Mouse (Mus musculus) left cerebral cortex, adult 18-20 months (tissue): ENCODE results near the gene Cracr2b. TPM values are rescaled to one million over a fixed set of nuclear protein-coding genes. Genes with fewer than 3 reads are reported as not detected.

ENCODE experiments used
- DNase-seq, 2 experiments: peaks; one replicate each; pipeline ENCODE4 v3.0.0; 2021 to 2022; ENCODE audit warnings: low spot score in 2 of 2, mixed read lengths in 1 of 2
- total RNA-seq, 2 experiments: library from RNA; stranded (reverse); gene quantifications; 2 replicates each; pipeline ENCODE4 v1.2.3; 2021

The Cracr2b gene
- total RNA-seq, 2 experiments from 2014 or later = 3.7 to 4.5 TPM

DNA sequence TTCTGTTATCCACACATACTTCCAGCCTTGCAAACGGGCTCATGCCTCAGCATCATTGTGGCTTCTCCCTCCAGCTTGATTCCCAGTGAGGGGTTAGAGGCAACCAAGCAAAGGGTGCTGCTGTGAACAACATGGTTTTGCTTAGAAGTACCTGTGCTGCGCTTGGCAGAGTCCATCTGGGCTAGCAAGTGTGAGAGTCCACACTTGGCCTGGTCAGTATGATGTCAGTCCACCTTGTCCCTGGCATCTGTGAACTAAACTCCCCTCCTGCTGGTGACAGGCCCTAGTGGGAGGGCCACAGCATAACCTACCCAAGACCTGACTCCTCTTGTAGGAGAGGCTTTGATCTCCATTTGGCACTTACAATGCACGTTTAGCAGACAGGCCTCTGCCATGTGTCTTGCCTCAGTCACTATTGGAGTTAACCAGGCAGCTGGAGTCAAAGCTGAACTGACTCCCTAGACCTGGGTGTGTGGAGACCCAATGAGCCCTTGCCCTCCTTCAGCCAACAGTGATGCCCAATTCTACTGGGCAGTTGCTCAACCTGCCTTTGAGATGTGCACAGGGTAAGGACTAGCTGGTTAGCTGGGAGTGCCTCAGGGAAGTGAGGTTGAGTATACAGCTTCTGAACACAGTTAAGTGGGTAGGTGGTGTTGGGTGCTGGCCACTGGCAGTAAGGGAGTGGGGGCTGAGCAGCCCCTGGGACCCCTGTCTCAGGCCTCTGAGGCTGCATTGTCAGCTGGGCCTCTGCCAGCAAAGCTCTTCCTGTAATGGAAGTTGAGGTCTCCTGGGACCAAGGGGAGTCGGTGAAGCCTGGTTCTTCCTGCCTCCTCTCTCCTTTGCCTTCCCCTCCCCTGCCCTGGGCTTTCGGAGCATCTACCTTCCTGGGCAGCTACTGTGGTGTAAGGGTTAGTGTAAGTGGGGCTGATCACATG lies 23.6 kb downstream of the Cracr2b start:
- DNase-seq = no peak

DNA sequence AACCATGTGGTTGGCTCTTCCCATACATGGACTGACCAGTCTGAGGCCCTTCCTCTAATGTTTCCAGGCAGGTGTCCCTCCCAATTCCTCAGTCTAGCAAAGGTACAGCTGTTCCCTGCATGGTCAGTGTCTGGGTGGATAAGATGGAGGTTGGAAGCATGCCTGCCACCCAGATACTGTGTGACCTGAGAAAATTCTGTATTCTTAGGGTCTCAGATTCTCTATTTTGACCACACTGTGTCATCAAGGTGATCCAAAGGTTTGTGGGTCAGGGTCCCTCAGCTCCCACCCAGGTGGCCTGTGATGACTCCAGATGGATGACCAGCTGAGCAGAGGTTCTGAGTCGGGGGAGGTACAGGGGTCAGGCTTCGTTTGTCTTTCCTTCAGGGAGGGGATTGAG lies 24.3 kb downstream of the Cracr2b start:
- no peak for DNase-seq

DNA sequence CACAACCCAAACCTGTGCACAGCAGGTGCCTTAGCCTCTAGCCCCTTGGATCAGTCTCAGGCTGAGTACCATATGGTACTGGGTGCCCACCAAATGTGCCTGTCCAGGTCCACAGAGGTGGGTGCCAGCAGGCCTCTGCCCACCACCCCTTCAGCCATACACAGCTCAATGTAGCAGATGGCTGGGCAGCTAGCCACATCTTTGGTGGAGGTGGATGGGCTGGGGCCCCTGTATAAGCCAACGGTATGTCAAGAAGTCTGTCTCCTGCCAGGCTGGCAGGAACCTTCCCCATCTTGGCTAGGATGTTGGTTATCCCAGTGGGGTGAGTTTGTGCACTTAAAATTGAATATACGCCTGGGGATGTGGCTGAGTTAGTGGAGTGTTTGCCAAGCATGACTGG lies 24.7 kb downstream of the Cracr2b start:
- DNase-seq = no peak

DNA sequence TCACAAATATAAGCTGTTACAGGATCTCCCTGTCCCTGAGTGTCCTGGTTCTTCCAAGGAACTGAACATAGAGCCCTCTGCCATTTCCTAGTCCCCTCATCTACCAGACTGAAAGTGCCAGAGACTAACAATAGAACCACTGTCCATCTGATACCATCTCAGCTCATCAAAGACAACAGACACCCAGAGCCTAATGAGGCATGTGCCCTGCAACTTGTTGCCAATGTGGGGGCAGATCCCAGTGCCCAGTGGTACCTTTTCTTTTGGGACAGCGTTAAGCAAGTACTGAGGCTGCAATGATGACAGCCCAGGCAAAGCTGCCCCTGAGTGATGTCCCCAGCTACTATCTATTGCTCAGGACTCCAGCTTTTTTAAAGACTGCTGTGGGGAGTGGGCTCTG lies 25.3 kb downstream of the Cracr2b start:
- no peak for DNase-seq

DNA sequence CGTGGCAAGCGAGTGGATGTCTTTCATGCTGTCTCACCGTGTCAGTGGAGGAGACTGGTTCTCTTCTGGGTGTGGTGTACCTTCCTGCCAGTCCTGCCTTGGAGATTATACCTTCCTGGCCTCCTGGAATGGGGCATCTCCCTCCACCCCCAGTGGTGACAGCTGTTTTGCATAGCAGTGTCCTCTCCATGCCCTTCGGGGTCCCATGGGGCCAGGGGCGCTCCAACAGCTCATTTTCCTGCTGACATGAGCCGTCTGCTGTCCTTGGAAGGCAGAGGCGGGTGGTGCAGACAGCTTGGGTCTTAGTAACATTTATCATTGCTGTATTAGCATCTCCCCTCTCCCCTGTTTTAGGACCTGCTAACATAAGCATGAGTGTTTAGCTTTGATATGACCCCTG lies 26.2 kb downstream of the Cracr2b start:
- DNase-seq = no peak

DNA sequence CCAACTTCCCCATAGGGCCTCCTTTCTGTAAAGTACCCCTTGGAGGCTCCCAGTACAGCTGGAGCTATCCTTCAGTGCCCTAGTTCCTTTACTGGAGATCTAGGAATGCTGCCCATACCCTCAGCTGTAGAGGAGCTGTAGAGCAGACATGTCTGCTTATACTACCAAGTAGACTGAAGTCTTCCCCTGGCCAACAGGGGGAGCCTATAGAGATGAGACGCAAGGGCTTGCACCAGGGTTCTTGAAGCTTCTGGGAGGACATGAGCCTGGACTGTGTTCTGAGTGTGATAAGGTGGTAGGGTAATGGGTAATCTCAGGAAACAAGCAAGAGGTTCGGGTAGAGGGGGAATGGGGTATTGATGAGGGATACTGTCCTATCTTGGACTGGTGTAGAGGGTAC lies 30.3 kb downstream of the Cracr2b start:
- no peak for DNase-seq

DNA sequence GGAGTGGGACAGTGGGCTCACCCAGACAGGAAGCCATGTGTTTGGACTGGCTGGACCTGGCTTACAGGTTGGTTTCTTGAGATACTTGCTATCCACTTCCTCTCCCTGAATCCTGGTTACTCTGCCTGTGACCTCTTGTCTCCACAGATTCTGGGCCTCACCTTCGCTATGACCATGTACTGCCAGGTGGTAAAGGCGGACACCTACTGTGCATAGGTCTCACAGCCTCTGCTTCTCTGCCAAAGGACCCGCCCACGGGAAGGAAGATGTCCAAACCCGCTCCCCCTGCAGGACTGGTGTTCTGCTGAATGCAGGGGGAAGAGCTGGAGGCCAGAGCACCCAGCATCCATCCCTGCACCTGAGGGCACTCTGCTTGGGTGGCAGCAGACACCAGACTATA lies 31.8 kb downstream of the Cracr2b start:
- no peak for DNase-seq

DNA sequence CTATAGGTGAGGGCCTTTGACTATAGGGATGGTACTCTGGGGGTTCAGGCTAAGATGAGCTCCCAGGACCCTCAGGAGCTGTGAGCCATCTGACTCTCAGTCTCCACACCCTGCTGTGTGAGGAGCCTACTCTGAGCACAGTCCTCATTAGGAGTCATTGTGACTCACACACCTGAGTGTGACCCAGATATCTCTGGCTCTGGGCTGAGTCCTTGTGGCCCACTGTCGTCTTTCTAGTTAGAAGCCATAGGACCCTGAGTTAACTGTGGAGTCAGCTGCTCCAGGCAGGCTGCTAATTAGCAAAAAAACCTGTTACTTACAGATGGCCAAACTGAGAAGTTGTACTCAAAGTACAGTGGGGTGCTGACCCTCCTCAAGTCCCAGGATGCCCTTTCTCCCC lies 32.8 kb downstream of the Cracr2b start:
- DNase-seq = no peak

DNA sequence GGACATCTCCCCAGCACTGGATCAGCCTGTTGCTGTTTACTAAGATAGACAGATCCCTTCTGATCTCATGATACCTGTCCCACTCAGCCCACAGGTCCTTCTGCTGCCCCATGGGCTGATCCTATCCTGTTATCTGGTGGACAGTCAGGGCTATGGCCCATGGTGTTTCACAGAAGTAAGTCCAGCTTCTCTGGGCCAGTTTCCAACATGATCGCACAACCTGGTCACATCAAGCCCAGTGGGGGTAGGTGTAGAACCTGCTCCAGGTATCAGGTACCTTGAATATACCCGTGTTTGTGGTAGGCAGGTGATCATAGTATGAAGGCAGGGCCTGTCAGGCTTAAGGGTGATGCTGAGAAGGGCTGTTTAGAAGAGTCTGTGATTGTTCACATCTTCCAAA lies 34.5 kb downstream of the Cracr2b start:
- no peak for DNase-seq

DNA sequence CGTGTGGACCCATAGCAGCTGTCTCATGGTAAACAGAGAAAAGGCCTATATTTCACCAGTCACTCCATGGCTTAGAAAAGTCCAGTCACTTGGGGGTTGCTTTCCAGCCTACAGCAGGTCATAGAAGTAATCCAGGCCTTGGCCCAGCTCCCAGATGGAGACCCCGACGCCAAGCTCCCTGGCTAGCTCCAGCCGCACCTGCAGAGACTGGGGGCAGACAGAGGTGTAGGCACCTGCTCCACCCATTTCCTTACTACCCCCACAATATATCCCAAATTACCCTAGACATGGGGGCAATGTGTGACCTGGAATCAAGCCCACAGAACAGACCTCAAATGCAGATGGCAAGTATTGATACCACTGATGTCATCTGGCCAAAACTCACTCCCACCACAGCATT lies 35.0 kb downstream of the Cracr2b start:
- no peak for DNase-seq

DNA sequence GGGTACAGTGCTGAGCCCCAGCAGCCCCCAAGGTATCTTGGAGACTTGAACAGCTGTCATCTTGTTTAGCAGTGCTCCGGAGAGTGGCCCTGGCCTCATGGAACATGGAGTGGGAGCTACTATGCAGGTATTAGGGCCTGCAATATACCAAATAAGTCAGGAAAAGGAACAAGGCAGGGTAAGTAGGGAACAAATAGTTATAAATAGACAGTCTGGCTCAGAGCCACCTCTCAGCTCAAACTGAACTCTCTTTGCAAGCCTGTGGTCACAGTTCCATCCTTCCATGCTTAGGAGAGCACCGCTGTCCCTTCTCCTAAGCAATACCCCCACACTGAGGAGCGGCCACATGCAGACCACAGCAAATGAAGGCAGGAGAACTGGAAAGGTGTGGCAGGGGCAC lies 36.7 kb downstream of the Cracr2b start:
- no peak for DNase-seq

DNA sequence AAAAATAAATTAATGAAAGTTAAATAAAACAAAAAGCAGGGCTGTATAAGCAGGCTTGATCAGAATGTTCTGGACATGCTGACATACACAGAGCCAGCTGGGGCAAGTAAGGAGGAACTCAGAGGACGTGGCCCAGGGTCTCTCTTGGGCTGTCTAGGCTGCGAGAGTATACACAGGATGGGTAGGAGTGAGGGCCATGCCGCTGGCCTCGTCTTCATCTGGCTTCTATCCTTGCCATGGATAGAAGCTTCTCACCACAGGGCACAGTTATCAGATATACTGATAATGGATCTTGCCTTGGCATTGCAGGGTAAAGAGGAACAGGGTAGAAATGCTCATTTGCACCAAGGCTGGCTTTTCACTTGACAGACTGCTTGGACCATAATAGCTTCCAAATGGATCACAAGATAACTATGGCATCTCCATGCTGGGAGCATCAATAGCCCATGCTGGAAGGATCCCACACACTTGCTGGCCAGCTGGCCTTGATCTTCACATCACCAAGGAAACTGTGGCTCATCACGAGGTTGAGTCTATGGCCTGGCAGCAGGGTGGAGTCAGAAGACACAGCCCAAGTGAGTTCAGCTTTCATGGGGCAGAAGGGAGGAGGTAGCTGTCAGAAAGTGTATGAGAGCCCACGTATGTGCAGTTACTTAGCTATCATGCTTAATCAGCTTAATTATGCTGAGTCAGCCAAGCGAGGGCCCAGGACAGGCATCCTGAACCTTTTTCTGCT lies 41.1 kb downstream of the Cracr2b start:
- no peak for DNase-seq

DNA sequence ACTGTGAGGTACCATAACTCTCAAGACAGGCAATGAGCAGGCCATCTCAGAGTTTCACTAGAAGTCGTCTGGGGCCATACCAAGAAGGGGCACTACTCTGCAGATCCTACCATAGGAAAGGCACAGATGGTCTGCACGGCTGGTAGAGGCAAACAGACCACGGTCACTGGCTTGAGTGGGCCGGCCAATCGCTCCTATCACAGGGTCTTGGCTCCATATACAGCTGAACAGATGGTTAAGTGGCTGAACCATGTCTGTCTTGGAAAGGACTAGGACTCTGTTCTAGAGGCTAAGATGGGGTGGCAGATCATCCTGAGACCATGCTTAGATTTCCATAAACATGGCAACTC lies 41.6 kb downstream of the Cracr2b start:
- no peak for DNase-seq

DNA sequence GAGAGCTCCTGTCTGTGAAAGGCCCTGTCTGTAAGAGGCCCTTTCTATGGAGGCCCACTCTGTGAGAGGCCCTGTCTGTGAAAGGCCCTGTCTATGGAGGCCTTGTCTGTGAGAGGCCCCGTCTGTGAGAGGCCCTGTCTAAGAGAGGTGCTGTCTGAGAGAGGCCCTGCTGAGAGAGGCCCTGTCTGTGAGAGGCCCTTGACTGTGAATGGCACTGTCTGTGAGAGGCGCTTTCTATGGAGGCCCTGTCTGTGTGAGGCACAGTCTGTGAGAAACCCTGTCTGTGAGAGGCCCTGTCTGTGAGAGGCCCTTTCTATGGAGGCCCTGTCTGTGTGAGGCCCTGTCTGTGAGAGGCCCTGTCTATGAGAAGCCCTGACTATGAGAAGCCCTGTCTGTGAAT lies 45.4 kb downstream of the Cracr2b start:
- no peak for DNase-seq

DNA sequence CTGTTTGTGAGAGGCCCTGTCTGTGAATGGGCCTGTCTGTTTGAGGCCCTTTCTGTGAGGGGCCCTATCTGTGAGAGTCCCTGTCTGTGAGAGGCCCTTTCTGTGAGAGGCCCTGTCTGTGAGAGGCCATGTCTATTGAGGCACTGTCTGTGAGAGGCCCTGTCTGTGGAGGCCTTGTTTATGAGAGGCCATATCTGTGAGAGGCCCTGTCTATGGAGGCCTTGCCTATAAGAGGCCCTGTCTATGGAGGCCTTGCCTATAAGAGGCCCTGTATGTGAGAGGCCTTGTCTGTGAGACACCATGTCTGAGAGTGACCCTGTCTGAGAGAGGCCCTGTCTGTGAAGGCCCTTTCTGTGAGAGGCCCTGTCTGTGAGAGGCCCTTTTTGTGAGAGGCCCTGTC lies 47.3 kb downstream of the Cracr2b start:
- no peak for DNase-seq

DNA sequence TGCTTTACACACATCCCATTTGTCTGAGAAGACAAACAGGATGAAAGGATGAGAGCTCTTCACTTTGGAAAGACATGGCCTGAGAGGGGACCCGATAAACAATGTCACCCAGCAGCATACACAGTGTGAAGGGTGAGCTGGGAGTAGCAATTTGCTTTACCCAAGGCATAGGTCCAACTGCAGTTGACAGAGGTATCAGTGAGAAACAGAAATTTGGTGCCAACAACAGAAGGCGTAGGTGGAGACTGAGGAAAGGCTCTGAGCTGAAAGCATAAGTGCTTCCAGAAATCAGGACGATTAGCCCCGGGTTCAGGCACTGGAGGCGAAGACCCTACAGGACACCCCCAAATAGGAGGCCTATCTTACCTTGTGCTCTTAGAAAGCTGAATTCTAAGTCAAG lies 49.3 kb downstream of the Cracr2b start:
- DNase-seq = no peak

DNA sequence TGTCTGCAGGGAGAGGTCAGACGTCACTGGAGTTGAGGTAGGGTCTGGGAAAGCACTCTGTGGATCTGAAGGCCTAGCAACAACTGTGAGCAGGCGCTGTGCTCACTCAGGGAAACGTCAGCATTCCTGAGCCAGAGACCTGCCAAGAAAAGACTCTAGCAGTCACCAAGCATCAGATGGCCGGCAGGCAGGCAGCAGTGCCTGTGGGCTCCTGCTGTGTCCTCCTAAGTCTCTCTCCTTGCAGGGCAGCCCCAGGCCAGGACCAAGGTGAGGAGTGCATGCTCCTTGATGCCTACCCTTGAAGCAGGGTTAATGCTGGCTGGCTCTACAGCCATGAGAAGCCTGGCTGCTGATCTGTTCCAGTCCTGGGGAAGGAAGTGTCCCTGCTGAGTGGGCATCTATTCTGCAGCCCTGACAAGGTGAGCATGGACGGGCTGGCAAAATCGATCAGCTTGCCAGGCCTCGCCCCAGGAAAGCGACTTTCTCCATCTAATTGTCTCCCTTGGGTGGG lies 49.8 kb downstream of the Cracr2b start:
- no peak for DNase-seq

Other genes with a start within 250 kb of the Cracr2b start
- gene Lmntd2, start 247.0 kb upstream of the Cracr2b start, total RNA-seq = not detected
- gene Rassf7, start 245.2 kb upstream of the Cracr2b start, total RNA-seq = 1 to 10 TPM; 1.4 to 2.5 TPM
- 10 to 100 TPM; 73.6 to 75.1 TPM for gene Phrf1, start 232.3 kb upstream of the Cracr2b start, total RNA-seq
- 1 to 10 TPM in 1 of 2 experiments, under 1 TPM in 1; 1.00 to 2.0 TPM for gene Irf7, start 194.6 kb upstream of the Cracr2b start, total RNA-seq
- not detected for gene Cdhr5, start 184.3 kb upstream of the Cracr2b start, total RNA-seq
- not detected for gene Sct, start 182.0 kb upstream of the Cracr2b start, total RNA-seq
- under 1 TPM; 0.33 to 0.66 TPM for gene Drd4, start 169.1 kb upstream of the Cracr2b start, total RNA-seq
- 10 to 100 TPM; 62.8 to 70.5 TPM for gene Deaf1, start 133.4 kb upstream of the Cracr2b start, total RNA-seq
- 10 to 100 TPM; 24.6 to 34.6 TPM for gene Tmem80, start 133.4 kb upstream of the Cracr2b start, total RNA-seq
- gene Eps8l2, start 122.2 kb upstream of the Cracr2b start, total RNA-seq = 1 to 10 TPM; 3.5 to 6.3 TPM
- 100 to 1,000 TPM in 1 of 2 experiments, 10 to 100 TPM in 1; 96.6 to 104 TPM for gene Taldo1, start 68.9 kb upstream of the Cracr2b start, total RNA-seq
- 10 to 100 TPM; 40.4 to 45.1 TPM for gene Gatd1, start 47.0 kb upstream of the Cracr2b start, total RNA-seq
- gene Cend1, start 31.6 kb upstream of the Cracr2b start, total RNA-seq = 100 to 1,000 TPM; 274 to 309 TPM
- gene Slc25a22, start 23.2 kb upstream of the Cracr2b start, total RNA-seq = 100 to 1,000 TPM; 251 to 254 TPM
- 1 to 10 TPM; 1.1 to 1.4 TPM for gene Pidd1, start 17.1 kb upstream of the Cracr2b start, total RNA-seq
- 100 to 1,000 TPM; 555 to 600 TPM for gene Rplp2, start 13.7 kb upstream of the Cracr2b start, total RNA-seq
- gene Pnpla2, start 5.9 kb upstream of the Cracr2b start, total RNA-seq = 10 to 100 TPM; 23.6 to 24.8 TPM
- gene Cd151, start 6.3 kb downstream of the Cracr2b start, total RNA-seq = 10 to 100 TPM; 28.9 to 29.1 TPM
- gene Polr2l, start 14.0 kb downstream of the Cracr2b start, total RNA-seq = 10 to 100 TPM; 36.6 to 41.6 TPM
- 10 to 100 TPM; 10.3 to 11.6 TPM for gene Tspan4, start 14.1 kb downstream of the Cracr2b start, total RNA-seq
- 10 to 100 TPM; 60.4 to 72.2 TPM for gene Chid1, start 78.8 kb downstream of the Cracr2b start, total RNA-seq
- 100 to 1,000 TPM; 198 to 218 TPM for gene Ap2a2, start 101.1 kb downstream of the Cracr2b start, total RNA-seq
- gene Muc6, start 194.2 kb downstream of the Cracr2b start, total RNA-seq = not detected
- under 1 TPM; 0.14 to 0.28 TPM for gene Muc2, start 229.2 kb downstream of the Cracr2b start, total RNA-seq